Mouse (Mus musculus): ENCODE measurements around the gene Yy1.

Yy1 gene

DNA sequence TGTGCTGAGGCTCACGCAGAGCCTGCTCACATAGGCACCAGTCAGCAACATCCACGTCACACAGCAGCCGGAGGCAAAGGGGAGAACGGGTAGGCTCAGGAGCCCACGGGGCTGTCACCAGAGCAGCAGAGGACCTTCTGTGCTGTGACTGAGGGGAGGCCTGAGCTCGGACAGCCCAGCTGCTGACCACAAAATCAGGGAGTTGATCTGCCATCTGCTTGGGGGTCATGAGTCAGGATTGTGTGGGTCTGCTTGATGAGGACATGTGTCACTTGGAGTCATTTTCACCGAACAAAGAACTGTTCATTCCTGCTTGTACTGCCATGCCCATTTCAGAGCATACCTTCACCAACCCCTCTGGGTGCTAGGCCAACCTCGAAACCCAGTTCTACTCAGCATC, 63.4 kb downstream of the Yy1 start:
- in situ Hi-C loops (cut with MboI; ENCODE audit: low sequenced_read_pairs), result no loop called here

DNA sequence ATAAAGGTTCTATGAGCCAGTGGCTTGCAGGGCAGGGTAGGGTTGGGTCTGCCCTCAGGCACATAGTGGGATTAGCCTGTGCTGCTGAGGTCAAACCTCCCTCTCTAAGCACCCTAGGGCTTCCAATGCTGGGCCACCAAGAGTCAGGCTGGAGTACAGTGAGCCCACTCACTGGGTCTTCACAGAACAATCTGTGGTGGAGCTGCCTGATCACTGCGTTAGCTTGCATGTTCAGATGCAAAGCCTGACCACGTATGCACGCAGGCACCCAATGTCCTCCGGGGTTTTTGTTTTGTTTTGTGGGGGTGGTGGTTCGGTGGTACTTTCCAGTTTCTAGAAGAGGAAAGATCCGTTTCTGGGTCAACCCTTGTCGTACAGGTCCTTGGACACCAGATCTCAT, 64.3 kb downstream of the Yy1 start:
- in situ Hi-C loops (cut with MboI; ENCODE audit: low sequenced_read_pairs), result no loop called here

DNA sequence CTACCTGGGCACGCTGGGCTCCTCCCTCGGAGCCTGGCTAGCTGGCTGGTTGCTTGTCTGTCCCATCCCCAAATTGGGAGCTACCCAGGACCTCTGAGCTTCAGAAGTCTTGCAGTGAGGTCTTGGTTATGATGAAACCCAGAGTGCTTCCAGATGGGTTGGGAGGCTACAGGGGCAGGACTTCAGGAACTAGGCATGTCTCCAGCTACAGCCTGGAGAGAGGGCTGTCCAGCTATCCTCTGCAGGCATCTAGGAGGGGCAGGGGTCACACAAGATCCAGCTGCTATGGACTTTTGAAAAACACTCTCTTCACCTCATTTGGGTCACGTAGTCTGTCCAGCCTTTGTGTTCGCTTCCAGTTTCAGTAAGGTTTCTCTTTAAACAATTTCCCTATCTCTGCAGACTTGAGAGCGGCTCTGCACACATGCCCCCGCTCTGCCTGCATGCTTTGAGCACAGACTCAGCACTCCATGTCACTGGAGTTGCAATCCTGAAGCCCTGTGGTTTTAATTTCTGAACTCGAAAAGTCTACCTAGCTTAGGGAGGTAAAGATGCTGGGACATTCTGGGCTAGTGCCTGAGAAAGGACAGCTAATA, 64.9 kb downstream of the Yy1 start:
- in situ Hi-C loops (cut with MboI; ENCODE audit: low sequenced_read_pairs), result no loop called here

DNA sequence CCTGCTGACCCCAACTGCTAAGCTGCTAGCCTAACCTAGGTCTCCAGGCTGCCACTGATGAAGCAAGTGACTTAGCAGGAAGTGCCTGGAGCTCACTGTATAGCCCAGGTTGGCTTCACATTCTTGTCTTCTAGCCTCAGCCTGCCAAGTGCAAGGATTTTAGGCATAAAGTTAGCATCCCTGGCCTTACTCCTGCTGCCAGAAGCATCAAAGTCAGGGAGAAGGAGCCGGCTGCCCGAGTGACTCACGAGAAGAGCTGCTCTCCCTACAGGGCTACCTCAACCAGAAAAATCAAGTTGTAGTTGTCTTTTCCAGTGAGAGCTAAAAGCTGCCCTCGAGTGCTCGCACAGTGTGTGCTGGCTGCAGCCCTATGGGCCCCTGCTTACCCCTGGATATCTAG, 65.7 kb downstream of the Yy1 start:
- in situ Hi-C loops (cut with MboI; ENCODE audit: low sequenced_read_pairs), result no loop called here

DNA sequence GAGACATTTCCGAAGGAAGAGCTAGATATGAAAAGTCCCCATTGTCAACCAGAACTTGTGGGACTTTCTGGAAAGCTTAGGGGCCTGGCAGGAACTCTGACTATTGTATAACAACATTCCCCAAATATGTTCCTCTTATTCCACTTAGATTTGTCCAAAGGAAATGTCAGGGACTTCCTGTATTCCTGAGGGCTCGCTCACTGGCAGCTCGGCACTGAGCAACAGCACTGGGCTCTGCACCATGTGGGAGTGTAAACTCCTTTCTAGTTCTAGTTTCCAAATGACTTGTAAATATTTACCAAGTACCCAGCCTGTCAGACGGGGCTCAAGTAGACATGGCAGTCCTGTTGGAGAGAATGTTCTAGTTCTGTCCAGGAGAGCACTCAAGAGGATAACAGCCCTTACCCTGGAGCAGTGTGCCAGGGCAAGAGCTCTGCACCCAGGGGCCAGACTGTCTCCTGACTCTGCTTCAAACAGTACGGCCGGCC, 72.3 kb downstream of the Yy1 start:
- in situ Hi-C loops (cut with MboI; ENCODE audit: low sequenced_read_pairs), result no loop called here

DNA sequence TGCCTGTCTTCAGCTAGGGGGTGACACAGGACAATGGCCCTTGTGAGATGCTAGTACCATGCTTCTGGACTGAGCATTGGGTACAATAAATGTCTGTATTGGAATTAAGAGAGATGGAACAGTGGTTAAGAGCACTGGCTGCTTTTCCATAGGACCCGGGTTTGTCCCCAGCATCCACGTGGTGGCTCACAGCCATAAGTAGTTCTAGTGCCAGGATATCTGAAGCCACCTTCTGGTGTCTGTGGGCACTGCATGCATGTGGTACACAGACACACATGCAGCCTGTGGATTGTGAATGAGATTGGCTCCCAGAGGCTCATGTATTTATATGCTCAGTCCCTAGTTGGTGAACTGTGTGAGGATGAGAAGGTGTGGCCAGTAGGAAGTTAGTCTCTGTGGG, 76.8 kb downstream of the Yy1 start:
- in situ Hi-C loops (cut with MboI; ENCODE audit: low sequenced_read_pairs), result no loop called here

All from CH12F3 (cell line).